Mouse (Mus musculus) urinary bladder, adult 18-20 months (tissue): ENCODE results near the gene Mark1.

Experiments
- DNase-seq, 2 experiments: peaks; one replicate each; pipeline ENCODE4 v3.0.0; 2022; ENCODE audit warnings: low spot score in 2 of 2, mixed read lengths in 2 of 2

Gene Mark1

DNA sequence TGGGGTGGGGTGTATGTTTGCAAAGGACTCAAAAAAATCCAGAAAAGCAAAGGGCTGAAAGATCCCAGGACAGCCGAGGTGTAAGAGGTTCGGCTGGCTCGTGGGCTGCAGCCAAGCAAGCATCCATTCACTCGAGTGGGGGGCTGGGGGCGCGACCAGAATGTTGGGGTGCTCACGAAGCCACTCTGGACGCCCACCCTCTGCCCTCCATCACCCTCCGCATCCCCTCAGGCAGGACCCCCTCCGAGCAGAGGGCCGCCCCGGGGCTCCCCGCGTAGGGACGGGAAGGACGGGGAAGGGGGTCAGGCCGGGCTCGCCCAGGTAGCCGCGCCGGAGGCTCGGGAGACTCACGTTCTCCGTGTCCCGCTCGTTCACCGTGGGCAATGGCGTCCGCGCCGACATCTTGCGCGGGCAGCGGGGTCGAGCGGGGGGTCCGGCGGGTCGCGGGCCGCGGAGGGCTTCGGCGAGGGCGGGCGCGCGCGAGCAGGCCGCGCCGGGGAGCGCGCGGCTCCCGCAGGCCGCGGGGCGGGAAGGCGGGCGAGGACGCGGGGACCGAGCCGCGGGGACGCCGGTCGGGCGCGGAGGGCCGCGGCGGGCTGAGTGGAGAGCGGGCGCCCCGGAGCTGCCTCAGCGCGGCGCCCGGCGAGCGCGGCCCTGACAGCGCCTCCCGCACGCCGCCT lies at the start of gene Mark1:
Mark1 (minus strand) TSS at position 500 of the 680 bp plus-strand sequence.
- peak in 1 of 2 experiments; percentile 46 for DNase-seq

- DNase-seq: no peak
Observed at GRCm38 (mm10) chr1:185047516-185048247, 48.3 kb upstream of the Mark1 start.

GRCm38 (mm10) chr1:185046513-185046912 lies 47.1 kb upstream of the Mark1 start:
- DNase-seq: no peak

DNA sequence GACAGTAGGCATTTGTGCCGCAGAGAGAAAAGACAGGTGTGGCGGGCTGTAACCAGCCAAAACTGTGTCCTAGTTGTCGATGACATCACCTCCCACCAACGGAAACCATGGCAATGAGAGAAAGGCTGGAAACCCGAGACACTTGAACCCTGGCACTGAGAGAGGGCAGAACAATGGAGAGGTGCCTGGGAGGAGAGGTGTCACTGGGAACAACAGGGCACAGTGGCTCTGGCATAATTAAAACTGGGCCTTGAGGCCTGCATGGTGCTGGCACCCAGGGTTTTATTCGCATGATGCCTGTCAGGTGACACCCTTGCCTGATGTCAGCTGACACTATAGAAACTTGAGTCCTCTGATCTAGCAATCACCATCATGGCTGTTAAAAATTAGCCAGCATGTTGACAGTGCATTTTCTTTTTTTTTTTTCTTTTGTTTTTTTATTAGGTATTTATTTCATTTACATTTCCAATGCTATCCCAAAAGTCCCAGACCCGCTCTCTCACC lies 38.9 kb upstream of the Mark1 start:
- DNase-seq: no peak

DNA sequence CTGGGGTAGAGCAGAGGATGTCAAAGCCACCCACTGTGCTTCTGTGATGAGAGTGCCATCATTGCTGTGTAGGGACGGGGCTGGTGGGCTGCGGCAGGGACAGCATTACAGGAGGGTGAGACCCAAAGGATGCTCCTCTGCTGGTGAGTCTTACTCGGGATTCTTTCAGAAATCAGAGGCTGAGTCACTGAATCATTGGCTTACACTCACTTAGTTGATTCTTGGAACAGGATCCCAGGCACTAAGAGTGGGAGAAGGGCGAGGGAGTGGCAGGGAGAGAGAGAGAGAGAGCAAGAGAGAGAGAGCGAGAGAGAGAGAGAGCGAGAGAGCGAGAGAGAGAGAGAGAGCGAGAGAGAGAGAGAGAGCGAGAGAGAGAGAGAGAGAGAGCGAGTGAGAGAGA lies 31.2 kb upstream of the Mark1 start:
- DNase-seq: no peak

- DNase-seq: no peak
Observed at GRCm38 (mm10) chr1:185020429-185021168, 21.2 kb upstream of the Mark1 start.

DNA sequence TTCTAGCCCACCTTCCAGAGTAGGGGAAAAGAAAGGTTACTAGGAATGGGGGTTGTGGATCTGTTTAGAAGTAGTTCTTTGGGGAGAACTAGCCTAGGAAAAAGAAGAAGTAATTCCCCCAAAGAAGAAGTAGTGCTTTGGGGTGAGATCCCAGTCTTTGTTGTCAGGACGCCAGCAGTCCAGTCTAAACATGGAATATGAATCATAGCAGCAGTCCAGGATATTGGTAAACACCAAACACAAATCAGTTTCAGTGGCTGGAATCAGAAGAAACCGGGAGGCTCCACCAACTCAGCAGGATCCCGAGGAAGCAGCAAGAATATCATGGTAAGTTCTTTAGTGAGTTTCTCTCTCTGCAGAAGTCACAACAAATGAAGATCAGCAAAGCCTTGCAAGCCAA lies 13.2 kb upstream of the Mark1 start:
- no peak for DNase-seq

DNA sequence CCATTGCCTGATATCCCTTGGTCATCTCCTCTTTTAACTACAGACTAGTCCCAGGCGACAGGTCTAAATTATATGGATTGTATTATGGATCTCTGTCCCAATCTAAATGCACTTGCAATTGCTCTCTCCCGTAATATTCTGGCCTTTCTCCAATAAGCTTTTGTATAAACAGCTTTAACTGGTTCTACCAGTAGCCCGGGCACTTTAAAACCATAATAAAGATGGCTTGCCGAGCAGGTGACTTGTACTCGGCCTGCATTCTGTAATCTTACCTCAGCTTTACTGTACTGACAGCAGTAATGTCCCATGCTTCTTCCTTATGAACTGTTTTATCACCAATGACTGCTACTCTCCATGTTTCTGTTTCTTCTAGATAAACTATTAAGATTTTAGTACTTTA lies 7.7 kb upstream of the Mark1 start:
- DNase-seq: peak in 1 of 2 experiments; percentile 6

- DNase-seq: no peak
Observed at GRCm38 (mm10) chr1:184999780-185000599, 620 bp upstream of the Mark1 start.

- no peak for DNase-seq
Observed at GRCm38 (mm10) chr1:184998631-184999030, 739 bp downstream of the Mark1 start.

DNA sequence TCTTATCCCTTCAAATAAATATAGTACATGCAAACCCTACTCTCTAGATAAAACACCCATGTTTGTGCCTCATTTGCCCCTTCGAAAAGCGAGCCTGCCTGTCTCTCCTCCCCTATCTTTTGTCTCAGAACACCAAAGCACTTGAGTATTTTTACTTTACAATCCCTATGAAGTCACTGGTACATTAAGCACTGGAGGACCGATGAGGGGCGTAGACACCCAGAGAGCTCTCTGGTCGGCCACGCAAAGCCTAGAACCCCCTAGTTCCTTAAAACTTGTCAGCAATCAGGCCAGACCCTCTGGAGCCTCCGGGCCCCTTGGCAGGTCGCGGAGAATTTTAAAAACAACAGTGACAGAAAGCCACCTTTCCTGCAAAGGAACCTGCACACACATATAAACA lies 1.2 kb downstream of the Mark1 start:
- DNase-seq: no peak

DNA sequence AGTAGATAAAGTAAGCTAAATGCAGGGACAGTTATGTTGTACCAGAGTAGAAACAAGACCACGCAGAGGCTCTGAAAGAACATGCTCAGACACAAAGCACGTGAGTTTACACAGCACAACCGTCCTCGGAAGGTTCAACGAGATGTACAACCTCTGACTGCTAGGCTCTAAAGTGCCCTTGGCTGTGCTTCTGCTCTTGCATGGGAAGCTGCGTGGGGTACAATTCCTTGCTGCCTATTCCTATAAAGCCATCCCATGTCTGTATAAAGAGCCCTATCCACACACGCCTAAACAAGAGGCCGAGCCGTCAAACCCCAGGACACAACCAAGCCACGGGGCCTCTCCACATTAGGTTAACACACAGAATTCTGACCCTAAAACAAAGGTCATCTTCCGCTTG lies 1.9 kb downstream of the Mark1 start:
- DNase-seq: no peak

GRCm38 (mm10) chr1:184995335-184995734 lies 4.0 kb downstream of the Mark1 start:
- DNase-seq: no peak

- DNase-seq: no peak
Observed at GRCm38 (mm10) chr1:184991191-184991590, 8.2 kb downstream of the Mark1 start.

DNA sequence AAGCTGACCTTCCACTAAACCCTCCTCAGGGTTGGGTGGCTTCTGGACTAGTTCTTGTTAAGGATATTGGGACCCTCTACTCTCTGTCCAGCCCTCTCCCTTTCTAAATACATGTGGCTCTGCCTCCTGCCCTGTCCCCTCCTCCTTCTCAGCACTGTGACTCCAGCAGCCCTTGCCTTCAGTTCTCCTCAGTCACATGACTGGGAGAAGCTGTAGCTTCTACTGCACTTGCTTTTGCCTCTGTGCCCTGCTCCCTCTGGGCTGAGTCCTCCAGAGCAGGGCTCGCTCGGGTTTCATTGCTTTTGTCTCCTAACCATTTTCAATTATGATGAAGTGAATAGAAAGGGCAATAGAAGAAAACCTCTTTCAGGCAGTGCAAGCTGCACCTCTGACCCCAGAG lies 12.6 kb downstream of the Mark1 start:
- DNase-seq: no peak

GRCm38 (mm10) chr1:184984723-184985122 lies 14.6 kb downstream of the Mark1 start:
- DNase-seq: no peak

- no peak for DNase-seq
Observed at GRCm38 (mm10) chr1:184983751-184984150, 15.6 kb downstream of the Mark1 start.

- no peak for DNase-seq
Observed at GRCm38 (mm10) chr1:184972214-184972776, 27.1 kb downstream of the Mark1 start.

GRCm38 (mm10) chr1:184969374-184969773 lies 30.0 kb downstream of the Mark1 start:
- DNase-seq: no peak

- DNase-seq: peak; percentile 14 to 31
Observed at GRCm38 (mm10) chr1:184965682-184966360, 33.5 kb downstream of the Mark1 start.
